Mouse (Mus musculus) G1E (cell line): ENCODE measurements around the gene St6galnac3.

Experiments used
- CTCF ChIP-seq: IDR thresholded peaks from 2 replicates; pipeline ENCODE4 v1.5.1; 2012; ENCODE audit warnings: low read depth, low read length, inconsistent platforms, mixed read lengths
- GATA1 ChIP-seq: IDR thresholded peaks from 2 replicates; pipeline ENCODE4 v1.6.1; 2012; ENCODE audit warnings: borderline replicate concordance, low read length, inconsistent platforms, mixed read lengths
- POLR2AphosphoS5 ChIP-seq: IDR thresholded peaks from 2 replicates; pipeline ENCODE4 v1.6.1; 2012; ENCODE audit warnings: low read depth, low read length, inconsistent platforms; ENCODE audit not compliant: insufficient replicate concordance
- TAL1 ChIP-seq: conservative IDR thresholded peaks from 2 replicates; pipeline ENCODE4 v1.6.1; 2012; ENCODE audit warnings: low read depth, low read length, inconsistent platforms, mixed read lengths

DNA sequence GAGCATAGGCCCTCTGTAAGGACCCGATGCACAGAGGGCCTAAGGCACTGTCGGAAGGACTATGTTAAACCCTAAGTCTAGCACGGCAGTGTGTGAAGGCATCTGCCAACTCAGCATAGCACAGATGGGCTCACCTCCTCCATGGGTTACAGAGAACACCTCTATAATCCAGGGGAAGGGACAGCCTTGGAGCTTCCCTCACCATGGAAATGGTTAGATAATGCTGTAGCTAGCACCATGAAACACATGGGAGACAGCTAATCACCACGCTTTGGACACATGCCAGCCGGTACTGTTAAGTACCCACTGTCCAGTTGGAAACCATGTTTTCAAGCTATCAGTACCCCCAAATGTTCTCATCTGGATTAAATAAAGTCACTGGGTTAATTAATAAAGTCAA is 60.3 kb downstream of the St6galnac3 start:
- TF ChIP-seq CTCF (no peak), TAL1 (no peak), GATA1 (no peak), POLR2AphosphoS5 (no peak)
